Mouse (Mus musculus) liver, postnatal 0 days (tissue): ENCODE results near the gene Esr1.

ENCODE experiments used
- CTCF ChIP-seq: sonication (generic); IDR thresholded peaks from 2 replicates; pipeline ENCODE4 v1.5.1; 2016; ENCODE audit warnings: antibody characterized with exemption, low read depth
- EP300 ChIP-seq: IDR thresholded peaks from 2 replicates; pipeline ENCODE4 v1.6.1; 2016; ENCODE audit warnings: antibody characterized with exemption, low read depth, mild to moderate bottlenecking

GRCm38 (mm10) chr10:5041254-5041653, 429.9 kb downstream of the Esr1 start:
- TF ChIP-seq EP300 = no peak
- TF ChIP-seq CTCF = no peak
